Mouse (Mus musculus) heart, embryonic 16.5 days (tissue): ENCODE data around the gene Ndufs7. TPM values are rescaled to one million over a fixed set of nuclear protein-coding genes. Genes with fewer than 3 reads are reported as not detected.

Experiments
- ATAC-seq: fragments of 200-750 bp; cut with Nextera tagmentation; replicated peaks from 2 replicates; pipeline ENCODE4 v1.8.0; 2017; ENCODE audit warnings: moderate number of reproducible peaks; ENCODE audit not compliant: insufficient read depth, low FRiP score; ENCODE audit errors: extremely low read depth
- H3K27ac ChIP-seq: fragments of 300-500 bp; sonication (generic); 2 replicates; pipeline ENCODE4 v1.5.1; 2014; ENCODE audit warnings: mild to moderate bottlenecking, low read length, control low read depth, moderate library complexity
- H3K27me3 ChIP-seq: fragments of 300-500 bp; sonication (generic); 2 replicates; pipeline ENCODE4 v1.6.1; 2014; ENCODE audit warnings: low read length, mixed read lengths; ENCODE audit not compliant: control insufficient read depth, insufficient read depth
- H3K36me3 ChIP-seq: fragments of 300-500 bp; sonication (generic); 2 replicates; pipeline ENCODE4 v1.6.1; 2014; ENCODE audit not compliant: control insufficient read depth, insufficient read depth
- H3K4me1 ChIP-seq: fragments of 300-500 bp; sonication (generic); 2 replicates; pipeline ENCODE4 v1.6.1; 2014; ENCODE audit warnings: low read length, mixed read lengths; ENCODE audit not compliant: control insufficient read depth, insufficient read depth
- H3K4me2 ChIP-seq: fragments of 300-500 bp; sonication (generic); 2 replicates; pipeline ENCODE4 v1.6.1; 2014; ENCODE audit warnings: low read depth, mild to moderate bottlenecking, control low read depth, low read length
- H3K4me3 ChIP-seq: fragments of 300-500 bp; sonication (generic); 2 replicates; pipeline ENCODE4 v1.5.1; 2014; ENCODE audit warnings: mild to moderate bottlenecking, control low read depth, low read length
- H3K9ac ChIP-seq: fragments of 300-500 bp; sonication (generic); 2 replicates; pipeline ENCODE4 v1.6.1; 2014; ENCODE audit warnings: low read length, control low read depth
- H3K9me3 ChIP-seq: fragments of 300-500 bp; sonication (generic); replicated peaks from 2 replicates; pipeline ENCODE4 v1.6.1; 2016; ENCODE audit warnings: low read length; ENCODE audit not compliant: control insufficient read depth
- WGBS: fragments of 180-500 bp; shearing (Covaris S2); extraction: QIAGEN DNeasy Blood & Tissue Kit; methylation state at CpG from one replicate; pipeline ENCODE4 v1.1.7; 2014; 5-methylcytosine and 5-hydroxymethylcytosine counted together
- polyA plus RNA-seq: library from polyadenylated mRNA; unstranded; fragments of >200 nt; fragmentation: Nextera tagmentation; extraction: Ambion mirVana; gene quantifications from 2 replicates; pipeline ENCODE4 v1.2.1, GENCODE M21; 2015

The Ndufs7 gene
- polyA plus RNA-seq, 1 experiment from 2014 or later: 596 TPM

DNA sequence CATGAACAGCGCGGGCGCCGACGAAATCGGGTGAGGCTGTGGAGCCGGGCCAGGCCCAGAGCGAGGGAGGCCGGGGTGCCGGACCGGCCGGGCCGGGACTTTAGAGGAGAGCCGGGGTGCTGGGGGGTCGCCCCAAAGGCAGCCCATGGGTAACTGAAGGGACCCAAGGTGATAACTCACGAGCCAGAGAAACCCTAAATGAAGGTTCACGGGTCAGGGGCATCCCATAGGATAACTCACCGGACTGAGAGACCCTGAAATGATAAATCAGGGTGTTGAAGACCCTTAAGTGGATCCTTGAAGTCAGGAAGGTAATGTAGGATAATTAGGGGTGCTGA is 16.2 kb downstream of the Ndufs7 start:
- ATAC-seq: no peak
- no peaks in the 10 kb centered on the region for H3K27me3 ChIP-seq
- H3K4me1 ChIP-seq: peaks cover 53% of the 10 kb centered on the region
- H3K36me3 ChIP-seq: no peaks in the 10 kb centered on the region
- H3K9ac ChIP-seq: peak overlapping the region; percentile 99
- under 1% methylated on average over 17 of the region's 18 CpGs for WGBS
- no peaks in the 10 kb centered on the region for H3K9me3 ChIP-seq
- H3K27ac ChIP-seq: peak overlapping the region; percentile 92
- peak overlapping the region; percentile 93 for H3K4me2 ChIP-seq
- peak overlapping the region; percentile 93 for H3K4me3 ChIP-seq

- H3K9ac ChIP-seq: peak overlapping the region; percentile 31; the same call in 1 of the 2 replicates
- no peaks in the 10 kb centered on the region for H3K9me3 ChIP-seq
- ATAC-seq: no peak
- no peaks in the 10 kb centered on the region for H3K27me3 ChIP-seq
- no peak overlapping the region for H3K4me2 ChIP-seq
- 85% methylated on average over 2 of the region's 2 CpGs for WGBS
- no peak overlapping the region for H3K27ac ChIP-seq
- peaks cover 9% of the 10 kb centered on the region; the same call in 1 of the 2 replicates for H3K36me3 ChIP-seq
- peaks cover 59% of the 10 kb centered on the region for H3K4me1 ChIP-seq
- no peak overlapping the region for H3K4me3 ChIP-seq
These were observed 21.2 kb downstream of the Ndufs7 start for GRCm38 (mm10) chr10:80270099-80270498.

DNA sequence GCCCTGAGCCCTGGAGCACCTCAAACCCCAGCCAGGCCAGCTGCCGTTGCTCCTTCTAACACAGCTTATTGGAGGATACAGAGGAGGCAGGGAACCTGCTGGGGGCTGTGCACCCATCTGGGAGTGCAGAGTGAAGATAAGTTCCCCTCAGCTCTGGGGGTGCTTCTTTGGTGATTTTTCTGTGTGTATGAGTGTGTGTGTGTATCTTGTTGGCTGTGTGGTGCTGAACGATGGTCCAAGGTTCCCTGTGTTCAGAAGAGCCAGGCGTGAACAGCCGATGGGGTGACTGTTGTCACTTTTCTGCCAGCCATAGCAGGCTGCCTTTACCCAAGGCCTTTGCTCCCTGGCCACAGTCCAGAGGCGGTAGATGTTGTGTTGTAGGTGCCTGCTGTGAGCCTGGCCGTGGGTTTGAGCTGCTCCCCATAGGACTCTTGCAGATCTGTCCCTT is 21.8 kb downstream of the Ndufs7 start:
- 50% methylated on average over 6 of the region's 6 CpGs for WGBS
- H3K9me3 ChIP-seq: no peaks in the 10 kb centered on the region
- H3K4me1 ChIP-seq: peaks cover 56% of the 10 kb centered on the region
- peak overlapping the region; percentile 31 for H3K9ac ChIP-seq
- H3K27ac ChIP-seq: peak overlapping the region; percentile 52
- H3K36me3 ChIP-seq: peaks cover 12% of the 10 kb centered on the region; the same call in 1 of the 2 replicates
- no peak for ATAC-seq
- no peak overlapping the region for H3K4me2 ChIP-seq
- no peak overlapping the region for H3K4me3 ChIP-seq
- H3K27me3 ChIP-seq: no peaks in the 10 kb centered on the region

DNA sequence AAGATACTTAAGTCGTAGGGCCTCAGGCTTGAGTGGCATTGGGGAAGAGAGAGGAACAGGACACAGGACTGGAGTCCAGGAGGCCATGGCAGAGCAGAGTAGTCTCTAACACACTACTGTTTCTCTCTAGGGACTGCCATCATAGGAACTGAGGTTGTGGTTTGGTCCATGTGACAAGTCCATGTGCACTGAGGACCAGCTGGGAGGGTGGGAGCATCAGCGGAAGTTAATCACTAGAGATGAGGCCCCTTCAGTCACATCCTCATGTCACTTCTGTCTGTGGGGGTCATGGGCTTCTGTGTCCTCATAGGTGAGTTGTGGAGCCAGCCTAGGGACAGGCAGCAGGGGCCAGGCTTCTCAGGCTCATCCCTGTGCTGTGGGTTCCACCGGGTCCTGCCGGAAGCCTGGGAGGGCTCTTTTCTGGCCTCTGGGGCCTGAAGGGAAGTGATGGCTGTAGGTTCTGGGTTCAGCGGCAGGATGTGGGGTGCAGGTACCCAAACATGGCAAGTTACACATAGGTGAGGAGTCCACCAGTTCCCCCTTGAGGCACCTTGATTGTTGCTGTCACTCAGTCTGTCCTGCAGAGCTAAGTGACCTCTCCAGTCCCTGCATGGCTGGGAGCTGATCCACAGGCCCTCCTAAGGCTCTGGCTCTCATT is 22.4 kb downstream of the Ndufs7 start:
- Histone ChIP-seq H3K36me3 (peaks cover 16% of the 10 kb centered on the region; the same call in 1 of the 2 replicates), H3K9ac (peak overlapping the region; percentile 31; the same call in 1 of the 2 replicates), H3K9me3 (no peaks in the 10 kb centered on the region), H3K4me3 (no peak overlapping the region), H3K27ac (peak overlapping the region; percentile 52; the same call in 1 of the 2 replicates), H3K4me2 (no peak overlapping the region), H3K4me1 (peaks cover 50% of the 10 kb centered on the region), H3K27me3 (no peaks in the 10 kb centered on the region)
- no peak for ATAC-seq
- 77% methylated on average over 5 of the region's 5 CpGs for WGBS

- peaks cover 43% of the 10 kb centered on the region for H3K4me1 ChIP-seq
- no peak overlapping the region for H3K4me3 ChIP-seq
- no peaks in the 10 kb centered on the region for H3K9me3 ChIP-seq
- H3K4me2 ChIP-seq: no peak overlapping the region
- peaks cover 20% of the 10 kb centered on the region; the same call in 1 of the 2 replicates for H3K36me3 ChIP-seq
- H3K27me3 ChIP-seq: no peaks in the 10 kb centered on the region
- 87% methylated on average over 8 of the region's 8 CpGs for WGBS
- ATAC-seq: no peak
- no peak overlapping the region for H3K27ac ChIP-seq
- H3K9ac ChIP-seq: no peak overlapping the region
These were observed 23.1 kb downstream of the Ndufs7 start for GRCm38 (mm10) chr10:80271870-80272585.

DNA sequence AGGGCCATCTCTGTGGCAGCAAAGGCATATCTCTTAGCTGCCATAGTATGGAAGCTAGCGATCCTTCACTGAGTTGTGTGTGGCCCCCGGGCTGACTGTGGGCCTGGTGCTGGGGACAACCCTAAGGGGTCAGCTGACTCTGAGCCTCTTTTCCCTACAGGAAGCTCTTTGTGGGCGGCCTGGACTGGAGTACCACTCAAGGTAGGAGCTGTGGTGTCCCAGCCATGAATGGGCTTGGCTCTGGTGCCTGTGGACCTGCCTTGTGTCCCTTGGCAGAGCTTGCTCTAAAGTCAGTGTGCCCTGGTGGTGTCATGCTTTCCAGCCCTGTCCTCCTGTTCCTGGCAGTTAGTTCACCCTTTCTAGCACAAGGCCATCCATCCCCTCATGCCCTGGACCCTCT is 24.9 kb downstream of the Ndufs7 start:
- H3K9me3 ChIP-seq: no peaks in the 10 kb centered on the region
- no peak overlapping the region for H3K4me3 ChIP-seq
- no peak overlapping the region for H3K4me2 ChIP-seq
- no peak overlapping the region for H3K27ac ChIP-seq
- no peaks in the 10 kb centered on the region for H3K27me3 ChIP-seq
- H3K9ac ChIP-seq: no peak overlapping the region
- peaks cover 29% of the 10 kb centered on the region for H3K4me1 ChIP-seq
- H3K36me3 ChIP-seq: peaks cover 38% of the 10 kb centered on the region
- WGBS: 81% methylated on average over 3 of the region's 3 CpGs
- ATAC-seq: no peak

DNA sequence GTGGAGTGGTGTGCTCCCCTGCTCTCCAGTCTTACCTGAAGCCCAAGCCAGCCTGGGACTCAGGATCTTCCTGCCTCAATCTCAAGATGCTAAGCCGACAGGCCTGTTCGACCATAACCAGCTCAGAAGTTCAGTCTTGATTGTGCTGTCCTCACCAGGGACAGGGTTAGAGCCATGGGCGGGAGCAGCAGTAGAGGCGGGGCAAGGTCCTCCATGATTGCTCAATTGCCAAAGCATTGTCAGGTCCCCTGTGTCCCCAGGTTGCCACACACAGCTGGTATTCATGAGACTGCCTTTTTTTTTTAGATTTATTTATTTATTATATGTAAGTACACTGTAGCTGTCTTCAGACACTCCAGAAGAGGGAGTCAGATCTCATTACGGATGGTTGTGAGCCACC is 27.3 kb downstream of the Ndufs7 start:
- Histone ChIP-seq H3K27me3 (no peaks in the 10 kb centered on the region), H3K36me3 (peaks cover 57% of the 10 kb centered on the region), H3K27ac (no peak overlapping the region), H3K4me1 (peaks cover 17% of the 10 kb centered on the region), H3K9me3 (no peaks in the 10 kb centered on the region), H3K9ac (no peak overlapping the region), H3K4me2 (no peak overlapping the region), H3K4me3 (no peak overlapping the region)
- 91% methylated on average over 5 of the region's 5 CpGs for WGBS
- no peak for ATAC-seq

GRCm38 (mm10) chr10:80278390-80278789 is 29.5 kb downstream of the Ndufs7 start:
- Histone ChIP-seq H3K27me3 (no peaks in the 10 kb centered on the region), H3K4me3 (no peak overlapping the region), H3K27ac (no peak overlapping the region), H3K36me3 (peaks cover 63% of the 10 kb centered on the region), H3K4me1 (peaks cover 22% of the 10 kb centered on the region), H3K4me2 (no peak overlapping the region), H3K9ac (no peak overlapping the region), H3K9me3 (no peaks in the 10 kb centered on the region)
- WGBS: 88% methylated on average over 9 of the region's 9 CpGs
- ATAC-seq: no peak

DNA sequence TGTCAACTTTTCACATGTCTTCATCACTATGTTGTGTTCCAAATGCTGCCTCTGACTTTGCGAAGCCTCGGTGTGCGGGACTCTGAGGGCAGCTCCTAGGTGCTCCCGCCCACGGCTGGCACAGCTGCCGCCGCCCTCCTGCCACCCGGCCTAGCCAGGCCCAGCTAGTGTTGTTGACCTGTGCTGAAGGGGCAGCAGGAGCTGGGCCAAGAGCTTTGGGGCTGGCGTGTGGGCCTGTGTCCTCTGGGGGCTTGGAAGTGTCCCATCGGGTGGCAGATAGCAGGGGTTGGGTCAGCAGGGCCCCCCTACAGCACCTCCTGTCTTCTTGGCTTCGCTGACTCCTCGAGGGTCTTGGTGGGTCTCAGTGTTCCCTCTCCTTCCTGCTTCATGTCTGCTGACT is 30.4 kb downstream of the Ndufs7 start:
- Histone ChIP-seq H3K27me3 (no peaks in the 10 kb centered on the region), H3K4me3 (no peak overlapping the region), H3K9ac (no peak overlapping the region), H3K36me3 (peaks cover 71% of the 10 kb centered on the region), H3K27ac (no peak overlapping the region), H3K4me2 (no peak overlapping the region), H3K4me1 (peaks cover 22% of the 10 kb centered on the region), H3K9me3 (no peaks in the 10 kb centered on the region)
- 91% methylated on average over 12 of the region's 12 CpGs for WGBS
- ATAC-seq: no peak
